Mouse (Mus musculus): ENCODE measurements around the gene Churc1. TPM values are rescaled to one million over a fixed set of nuclear protein-coding genes. Genes with fewer than 3 reads are reported as not detected.

Churc1 gene
- total RNA-seq, 1 experiment = 74.4 TPM

DNA sequence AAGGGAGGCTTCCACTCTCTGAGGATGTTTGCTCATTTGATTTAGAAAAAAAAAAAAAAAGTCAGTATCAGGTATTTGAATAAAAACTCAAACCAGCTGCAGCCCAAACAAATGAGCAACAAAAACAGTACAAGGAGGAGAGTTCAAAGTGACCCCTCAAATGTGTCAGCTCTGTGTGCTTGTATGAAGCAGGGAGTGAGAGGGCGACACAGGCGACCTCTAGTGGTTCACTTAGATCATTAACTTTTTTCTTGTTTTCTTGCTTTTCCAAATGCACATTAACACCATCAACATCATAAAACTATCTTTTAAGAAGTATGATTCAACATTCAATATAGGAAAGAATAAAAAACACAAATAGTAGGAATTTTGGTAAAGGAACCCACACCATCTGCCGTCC is 67.4 kb downstream of the Churc1 start:
- Histone ChIP-seq H3K4me1 (ENCODE audit: control insufficient read depth in 2 of 2, insufficient read depth in 2 of 2, low read length in 2 of 2, poor library complexity in 1 of 2) (peaks cover 0 to 2% of the 10 kb centered on the region in 2 experiments; a peak in 1 of 4 replicates), H3K9me3 (ENCODE audit: control insufficient read depth, insufficient read depth, low read depth, low read length) (no peaks in the 10 kb centered on the region), H3K36me3 (ENCODE audit: control insufficient read depth, insufficient read depth, low read length, poor library complexity, severe bottlenecking) (no peaks in the 10 kb centered on the region), H3K4me3 (ENCODE audit: insufficient read depth in 1 of 2, low read depth in 1 of 2, low read length in 2 of 2, poor library complexity in 1 of 2, severe bottlenecking in 1 of 2) (no peak overlapping the region), H3K9ac (ENCODE audit: insufficient read depth, low read depth, low read length, poor library complexity, severe bottlenecking) (no peak overlapping the region), H3K27ac (ENCODE audit: insufficient read depth, low read depth, low read length, poor library complexity, severe bottlenecking) (no peak overlapping the region)
- DNase-seq (ENCODE audit: low read depth, low spot score) = no peak
- TF ChIP-seq MAFK (IDR thresholded peaks at IDR 0.05; ENCODE audit: insufficient read depth, low read depth, low read length) (no peak), ZC3H11A (IDR thresholded peaks at IDR 0.05; ENCODE audit: borderline replicate concordance, low read depth, low read length) (peak; percentile 46; the same call in 1 of the 2 replicates)
- in situ Hi-C loops (cut with MboI; ENCODE audit: low sequenced_read_pairs in 2 of 2, unreplicated experiment in 2 of 2) = no loop called here

Other genes with a start within 250 kb of the Churc1 start
- 10.9 and 12.1 TPM in 2 replicates for gene Plekhg3, start 234.6 kb upstream of the Churc1 start, total RNA-seq (2012; rRNA removed)
- gene Sptb, start 55.0 kb upstream of the Churc1 start, total RNA-seq (2012; rRNA removed) = 3.6 and 4.2 TPM in 2 replicates
- 24.0 and 24.2 TPM in 2 replicates for gene Fntb, start 51 bp downstream of the Churc1 start, total RNA-seq (2012; rRNA removed)
- 3.8 and 7.0 TPM in 2 replicates for gene Gpx2, start 30.0 kb downstream of the Churc1 start, total RNA-seq (2012; rRNA removed)
- gene Rab15, start 57.4 kb downstream of the Churc1 start, total RNA-seq (2012; rRNA removed) = 8.8 and 9.5 TPM in 2 replicates
- 37.3 and 40.9 TPM in 2 replicates for gene Max, start 196.7 kb downstream of the Churc1 start, total RNA-seq (2012; rRNA removed)

All from ES-E14 (cell line).